Mouse (Mus musculus): ENCODE measurements around the gene Ripor1. TPM values are rescaled to one million over a fixed set of nuclear protein-coding genes. Genes with fewer than 3 reads are reported as not detected.

Gene Ripor1
- polyA plus RNA-seq, 1 experiment, result 47.6 TPM

DNA sequence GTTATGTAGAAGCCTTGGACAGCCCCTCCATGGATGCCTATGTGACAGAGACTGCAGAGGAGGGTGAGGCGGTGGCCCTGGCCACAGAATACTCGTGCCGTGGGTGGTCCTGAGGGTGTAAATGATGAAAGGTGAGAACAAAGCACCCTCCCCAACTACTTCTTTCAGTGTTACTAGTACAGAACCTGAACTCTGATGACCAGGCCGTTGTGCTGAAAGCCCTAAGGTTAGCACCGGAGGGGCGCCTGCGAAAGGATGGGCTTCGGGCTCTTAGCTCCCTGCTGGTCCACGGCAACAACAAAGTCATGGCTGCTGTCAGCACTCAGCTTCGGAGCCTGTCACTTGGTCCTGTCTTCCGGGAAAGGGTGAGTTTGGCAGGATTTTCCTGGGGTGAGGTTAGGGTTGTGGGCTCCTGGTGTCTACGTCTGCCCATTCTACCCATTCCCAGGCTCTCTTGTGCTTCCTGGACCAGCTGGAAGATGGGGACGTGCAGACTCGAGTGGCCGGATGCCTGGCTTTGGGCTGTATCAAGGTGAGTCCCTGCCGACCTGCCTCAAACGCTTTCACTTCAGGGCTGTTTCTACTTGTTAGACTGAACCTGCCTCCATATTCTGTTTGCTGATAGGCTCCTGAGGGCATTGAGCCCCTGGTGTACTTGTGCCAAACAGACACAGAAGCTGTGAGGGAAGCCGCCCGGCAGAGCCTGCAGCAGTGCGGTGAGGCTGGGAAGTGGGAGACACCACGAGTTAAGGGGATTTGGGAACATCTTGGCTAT lies 16.1 kb downstream of the Ripor1 start:
- Histone ChIP-seq H3K27me3 (ENCODE audit: control insufficient read depth, insufficient read depth, insufficient read length) (no peaks in the 10 kb centered on the region), H3K79me2 (ENCODE audit: control insufficient read depth, insufficient read depth) (no peaks in the 10 kb centered on the region), H3ac (ENCODE audit: control insufficient read depth, insufficient read length) (no peak overlapping the region), H3K4me3 (no peak overlapping the region), H3K4me2 (ENCODE audit: low read depth) (no peak overlapping the region), H3K36me3 (ENCODE audit: control insufficient read depth, insufficient read depth) (peaks cover 31% of the 10 kb centered on the region)
- TF ChIP-seq TCF3 (IDR thresholded peaks at IDR 0.05; ENCODE audit: insufficient read length, low read depth), result no peak
- TF ChIP-seq MYOG (IDR thresholded peaks at IDR 0.05; ENCODE audit: control insufficient read depth in 1 of 3, insufficient read depth in 1 of 3, insufficient read length in 2 of 3, low read depth in 2 of 3), result no peak
- no peak for TF ChIP-seq CEBPB (IDR thresholded peaks at IDR 0.05; ENCODE audit: insufficient read depth, poor library complexity, severe bottlenecking)
- TF ChIP-seq POLR2AphosphoS2 (IDR thresholded peaks at IDR 0.05; ENCODE audit: insufficient read length, low read depth), result no peak

- no peak for TF ChIP-seq MYOG (IDR thresholded peaks at IDR 0.05; ENCODE audit: control insufficient read depth in 1 of 3, insufficient read depth in 1 of 3, insufficient read length in 2 of 3, low read depth in 2 of 3)
- Histone ChIP-seq H3K27me3 (ENCODE audit: control insufficient read depth, insufficient read depth, insufficient read length) (no peaks in the 10 kb centered on the region), H3K79me2 (ENCODE audit: control insufficient read depth, insufficient read depth) (no peaks in the 10 kb centered on the region), H3K4me2 (ENCODE audit: low read depth) (no peak overlapping the region), H3K36me3 (ENCODE audit: control insufficient read depth, insufficient read depth) (peaks cover 25% of the 10 kb centered on the region), H3K4me3 (no peak overlapping the region), H3ac (ENCODE audit: control insufficient read depth, insufficient read length) (no peak overlapping the region)
These were observed 16.8 kb downstream of the Ripor1 start for GRCm38 (mm10) chr8:105621841-105622240.

- no peaks in the 10 kb centered on the region for H3K79me2 ChIP-seq (ENCODE audit: control insufficient read depth, insufficient read depth)
- H3K4me3 ChIP-seq, result no peak overlapping the region
- H3K27me3 ChIP-seq (ENCODE audit: control insufficient read depth, insufficient read depth, insufficient read length), result no peaks in the 10 kb centered on the region
- H3K36me3 ChIP-seq (ENCODE audit: control insufficient read depth, insufficient read depth), result peaks cover 23% of the 10 kb centered on the region
- no peak overlapping the region for H3ac ChIP-seq (ENCODE audit: control insufficient read depth, insufficient read length)
- no peak overlapping the region for H3K4me2 ChIP-seq (ENCODE audit: low read depth)
- TF ChIP-seq MYOG (IDR thresholded peaks at IDR 0.05; ENCODE audit: control insufficient read depth in 1 of 3, insufficient read depth in 1 of 3, insufficient read length in 2 of 3, low read depth in 2 of 3) (peak; percentile 25 to 69 (median 33)), TCF3 (IDR thresholded peaks at IDR 0.05; ENCODE audit: insufficient read length, low read depth) (no peak), MAX (IDR thresholded peaks at IDR 0.05; ENCODE audit: low read depth) (no peak), MYOD1 (IDR thresholded peaks at IDR 0.05; ENCODE audit: control insufficient read depth in 1 of 3, insufficient read length in 2 of 3, low read depth in 2 of 3) (peak in 1 of 3 experiments; percentile 37), USF1 (IDR thresholded peaks at IDR 0.05; ENCODE audit: low read depth) (no peak), SRF (IDR thresholded peaks at IDR 0.05; ENCODE audit: control insufficient read depth, insufficient read length, low read depth) (peak; percentile 18), E2F4 (IDR thresholded peaks at IDR 0.05; ENCODE audit: insufficient read depth) (no peak), REST (IDR thresholded peaks at IDR 0.05; ENCODE audit: insufficient read depth, insufficient read length) (no peak), POLR2A (IDR thresholded peaks at IDR 0.05; ENCODE audit: insufficient read length, low read depth) (peak; percentile 27), TCF12 (IDR thresholded peaks at IDR 0.05; ENCODE audit: insufficient read depth, poor library complexity, severe bottlenecking) (no peak), CEBPB (IDR thresholded peaks at IDR 0.05; ENCODE audit: insufficient read depth, poor library complexity, severe bottlenecking) (no peak), POLR2AphosphoS2 (IDR thresholded peaks at IDR 0.05; ENCODE audit: insufficient read length, low read depth) (peak; percentile 82)
These were observed 17.4 kb downstream of the Ripor1 start for GRCm38 (mm10) chr8:105622421-105622920.

GRCm38 (mm10) chr8:105623118-105623517 lies 18.1 kb downstream of the Ripor1 start:
- H3K27me3 ChIP-seq (ENCODE audit: control insufficient read depth, insufficient read depth, insufficient read length), result no peaks in the 10 kb centered on the region
- no peak overlapping the region for H3ac ChIP-seq (ENCODE audit: control insufficient read depth, insufficient read length)
- H3K79me2 ChIP-seq (ENCODE audit: control insufficient read depth, insufficient read depth), result no peaks in the 10 kb centered on the region
- TF ChIP-seq MYOD1 (IDR thresholded peaks at IDR 0.05; ENCODE audit: control insufficient read depth in 1 of 3, insufficient read length in 2 of 3, low read depth in 2 of 3) (peak in 1 of 3 experiments; percentile 61), CEBPB (IDR thresholded peaks at IDR 0.05; ENCODE audit: insufficient read depth, poor library complexity, severe bottlenecking) (no peak), MYOG (IDR thresholded peaks at IDR 0.05; ENCODE audit: control insufficient read depth in 1 of 3, insufficient read depth in 1 of 3, insufficient read length in 2 of 3, low read depth in 2 of 3) (peak in 2 of 3 experiments; percentile 3 to 70)
- H3K4me2 ChIP-seq (ENCODE audit: low read depth), result no peak overlapping the region
- peaks cover 20% of the 10 kb centered on the region for H3K36me3 ChIP-seq (ENCODE audit: control insufficient read depth, insufficient read depth)
- H3K4me3 ChIP-seq, result no peak overlapping the region

DNA sequence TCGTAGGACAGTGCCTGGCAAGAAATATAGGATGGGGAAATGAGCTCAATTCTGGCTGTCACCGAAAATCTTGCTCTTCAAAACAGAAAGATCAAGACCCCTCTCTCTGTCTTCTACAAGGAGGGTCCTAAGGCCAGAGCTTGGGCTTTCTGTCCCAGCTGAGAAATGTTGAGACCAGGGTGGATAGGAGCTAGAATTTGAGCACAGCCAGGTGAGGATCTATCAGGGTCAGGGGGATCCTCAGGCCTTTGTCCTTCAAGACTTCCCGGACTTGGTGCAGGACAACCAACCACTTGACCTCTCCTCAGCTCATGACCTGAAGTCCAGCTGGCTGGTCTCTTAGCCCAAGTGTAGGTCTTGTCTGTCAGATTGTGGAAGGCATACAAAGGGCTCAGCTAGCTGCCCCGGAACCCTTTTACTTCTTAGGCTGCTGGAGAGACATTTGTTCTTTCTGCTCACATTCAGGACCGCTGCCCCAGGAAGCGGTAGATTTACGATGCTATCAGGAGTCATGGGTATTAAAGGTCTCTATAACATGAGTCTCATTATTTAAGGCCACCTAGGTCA lies 18.7 kb downstream of the Ripor1 start:
- TF ChIP-seq E2F4 (IDR thresholded peaks at IDR 0.05; ENCODE audit: insufficient read depth), result no peak
- peak; percentile 17 for TF ChIP-seq POLR2AphosphoS2 (IDR thresholded peaks at IDR 0.05; ENCODE audit: insufficient read length, low read depth)
- Histone ChIP-seq H3K4me2 (ENCODE audit: low read depth) (no peak overlapping the region), H3K4me3 (no peak overlapping the region), H3K79me2 (ENCODE audit: control insufficient read depth, insufficient read depth) (no peaks in the 10 kb centered on the region), H3K27me3 (ENCODE audit: control insufficient read depth, insufficient read depth, insufficient read length) (no peaks in the 10 kb centered on the region), H3K36me3 (ENCODE audit: control insufficient read depth, insufficient read depth) (peaks cover 14% of the 10 kb centered on the region), H3ac (ENCODE audit: control insufficient read depth, insufficient read length) (no peak overlapping the region)
